Mouse (Mus musculus) liver, embryonic 15.5 days (tissue): Measurements from ENCODE around the gene Hnrnpc. TPM values are rescaled to one million over a fixed set of nuclear protein-coding genes. Genes with fewer than 3 reads are reported as not detected.
"Not testable (repeated sequence)": the region's sequence is repeated elsewhere in the genome, so short reads cannot be mapped to it uniquely, and the experiment has no call there.

Source experiments
- ATAC-seq: fragments of 200-750 bp; cut with Nextera tagmentation; 2 replicates; pipeline ENCODE4 v1.8.0; 2017; ENCODE audit warnings: moderate number of reproducible peaks, mild to moderate bottlenecking, moderate library complexity; ENCODE audit not compliant: insufficient read depth
- H3K27ac ChIP-seq: fragments of 300-500 bp; sonication (generic); replicated peaks from 2 replicates; pipeline ENCODE4 v1.5.1; 2015; ENCODE audit warnings: mild to moderate bottlenecking, inconsistent platforms
- H3K27me3 ChIP-seq: fragments of 300-500 bp; sonication (generic); 2 replicates; pipeline ENCODE4 v1.6.1; 2015; ENCODE audit warnings: mild to moderate bottlenecking, inconsistent platforms
- H3K36me3 ChIP-seq: fragments of 300-500 bp; sonication (generic); replicated peaks from 2 replicates; pipeline ENCODE4 v1.6.1; 2015; ENCODE audit warnings: moderate library complexity, mild to moderate bottlenecking, inconsistent platforms
- H3K4me1 ChIP-seq: fragments of 300-500 bp; sonication (generic); replicated peaks from 2 replicates; pipeline ENCODE4 v1.6.1; 2015; ENCODE audit warnings: inconsistent platforms
- H3K4me2 ChIP-seq: fragments of 300-500 bp; sonication (generic); 2 replicates; pipeline ENCODE4 v1.6.1; 2015; ENCODE audit warnings: moderate library complexity, mild to moderate bottlenecking, inconsistent platforms
- H3K4me3 ChIP-seq: fragments of 300-500 bp; sonication (generic); replicated peaks from 2 replicates; pipeline ENCODE4 v1.5.1; 2015; ENCODE audit warnings: mild to moderate bottlenecking, inconsistent platforms
- H3K9ac ChIP-seq: fragments of 300-500 bp; sonication (generic); 2 replicates; pipeline ENCODE4 v1.6.1; 2015; ENCODE audit warnings: moderate library complexity, mild to moderate bottlenecking, inconsistent platforms
- H3K9me3 ChIP-seq: fragments of 300-500 bp; sonication (generic); replicated peaks from 2 replicates; pipeline ENCODE4 v1.6.1; 2016; ENCODE audit warnings: inconsistent platforms
- WGBS: fragments of 180-500 bp; shearing (Covaris S2); methylation state at CpG from one replicate; pipeline ENCODE4 v1.1.7; 2015; ENCODE audit warnings: mixed read lengths; ENCODE audit not compliant: insufficient replicate concordance; 5-methylcytosine and 5-hydroxymethylcytosine counted together
- polyA plus RNA-seq: library from polyadenylated mRNA; unstranded; fragments of >200 nt; fragmentation: Nextera tagmentation; extraction: Ambion mirVana; gene quantifications from 2 replicates; pipeline ENCODE4 v1.2.1, GENCODE M21; 2015

The Hnrnpc gene
- polyA plus RNA-seq, 1 experiment from 2014 or later, result 238 TPM

GRCm38 (mm10) chr14:52060800-52061199 is 43.0 kb downstream of the Hnrnpc start:
- no peaks in the 10 kb centered on the region for H3K36me3 ChIP-seq
- H3K9me3 ChIP-seq, result no peaks in the 10 kb centered on the region
- no peak overlapping the region for H3K27ac ChIP-seq
- H3K4me3 ChIP-seq, result no peak overlapping the region
- no peak overlapping the region for H3K9ac ChIP-seq
- no peaks in the 10 kb centered on the region for H3K4me1 ChIP-seq
- ATAC-seq, result no peak
- 78% methylated on average over 1 of the region's 1 CpGs for WGBS
- H3K27me3 ChIP-seq, result no peaks in the 10 kb centered on the region
- H3K4me2 ChIP-seq, result no peak overlapping the region

- H3K9ac ChIP-seq, result no peak overlapping the region
- H3K27ac ChIP-seq, result no peak overlapping the region
- ATAC-seq, result no peak
- H3K4me2 ChIP-seq, result no peak overlapping the region
- WGBS, result 48% methylated on average over 4 of the region's 4 CpGs
- H3K4me3 ChIP-seq, result no peak overlapping the region
- H3K9me3 ChIP-seq, result no peaks in the 10 kb centered on the region
- no peaks in the 10 kb centered on the region for H3K27me3 ChIP-seq
- no peaks in the 10 kb centered on the region for H3K36me3 ChIP-seq
- no peaks in the 10 kb centered on the region for H3K4me1 ChIP-seq
These were observed 43.8 kb downstream of the Hnrnpc start for GRCm38 (mm10) chr14:52059982-52060381.

- 65% methylated on average over 3 of the region's 3 CpGs for WGBS
These were observed 51.1 kb downstream of the Hnrnpc start for GRCm38 (mm10) chr14:52052720-52053119.

GRCm38 (mm10) chr14:52045966-52046565 is 57.8 kb downstream of the Hnrnpc start:
- Histone ChIP-seq H3K9me3 (no peaks in the 10 kb centered on the region), H3K27ac (no peak overlapping the region), H3K4me3 (no peak overlapping the region), H3K9ac (no peak overlapping the region), H3K4me1 (peaks cover 11% of the 10 kb centered on the region; the same call in 1 of the 2 replicates), H3K36me3 (no peaks in the 10 kb centered on the region), H3K27me3 (no peaks in the 10 kb centered on the region), H3K4me2 (no peak overlapping the region)
- no peak for ATAC-seq
- WGBS, result 61% methylated on average over 9 of the region's 9 CpGs

More at GRCm38 (mm10) chr14:52052720-52053119, 51.1 kb downstream of the Hnrnpc start:
- H3K27ac ChIP-seq, H3K9me3 ChIP-seq, H3K36me3 ChIP-seq, H3K4me3 ChIP-seq, H3K9ac ChIP-seq, H3K4me1 ChIP-seq, H3K27me3 ChIP-seq, H3K4me2 ChIP-seq, ATAC-seq: not testable (repeated sequence)

GRCm38 (mm10) chr14:52044901-52045678 is 58.7 kb downstream of the Hnrnpc start:
- Histone ChIP-seq H3K9ac (no peak overlapping the region), H3K4me1 (peaks cover 11% of the 10 kb centered on the region; the same call in 1 of the 2 replicates), H3K27ac (no peak overlapping the region), H3K27me3 (no peaks in the 10 kb centered on the region), H3K9me3 (no peaks in the 10 kb centered on the region), H3K4me2 (peak overlapping the region; percentile 2; the same call in 1 of the 2 replicates), H3K4me3 (no peak overlapping the region), H3K36me3 (no peaks in the 10 kb centered on the region)
- ATAC-seq, result no peak
- 2% methylated on average over 8 of the region's 8 CpGs for WGBS

GRCm38 (mm10) chr14:52043446-52043845 is 60.4 kb downstream of the Hnrnpc start:
- H3K9ac ChIP-seq, result no peak overlapping the region
- H3K9me3 ChIP-seq, result no peaks in the 10 kb centered on the region
- H3K36me3 ChIP-seq, result no peaks in the 10 kb centered on the region
- H3K27ac ChIP-seq, result no peak overlapping the region
- no peak overlapping the region for H3K4me3 ChIP-seq
- no peaks in the 10 kb centered on the region for H3K27me3 ChIP-seq
- 59% methylated on average over 6 of the region's 6 CpGs for WGBS
- H3K4me2 ChIP-seq, result no peak overlapping the region
- ATAC-seq, result no peak
- H3K4me1 ChIP-seq, result peaks cover 11% of the 10 kb centered on the region; the same call in 1 of the 2 replicates

GRCm38 (mm10) chr14:52042359-52042758 is 61.5 kb downstream of the Hnrnpc start, which contains the start of gene Olfr221:
Olfr221 (minus strand) TSS chr14:52042459.
- H3K27ac ChIP-seq, H3K4me3 ChIP-seq, ATAC-seq, H3K9ac ChIP-seq, H3K27me3 ChIP-seq, H3K4me2 ChIP-seq, H3K36me3 ChIP-seq, H3K9me3 ChIP-seq: not testable (repeated sequence)
- H3K4me1 ChIP-seq, result peaks cover 11% of the 10 kb centered on the region; the same call in 1 of the 2 replicates
- WGBS, result 10% methylated on average over 3 of the region's 3 CpGs

GRCm38 (mm10) chr14:52039332-52039731 is 64.5 kb downstream of the Hnrnpc start:
- no peaks in the 10 kb centered on the region for H3K4me1 ChIP-seq
- H3K36me3 ChIP-seq, result no peaks in the 10 kb centered on the region
- H3K4me2 ChIP-seq, result no peak overlapping the region
- ATAC-seq, result peak; percentile 52; the same call in 1 of the 2 replicates
- WGBS, result 54% methylated on average over 5 of the region's 5 CpGs
- H3K27me3 ChIP-seq, result 0 out of 2 replicates have a peak, but pooled peaks cover 3% of the 10 kb centered on the region
- H3K27ac ChIP-seq, result 0 out of 2 replicates have a peak overlapping the region, but pooled peaks have one; percentile 6
- H3K9ac ChIP-seq, result no peak overlapping the region
- no peak overlapping the region for H3K4me3 ChIP-seq
- H3K9me3 ChIP-seq, result no peaks in the 10 kb centered on the region

- WGBS, result 64% methylated on average over 6 of the region's 6 CpGs
- Histone ChIP-seq H3K36me3 (no peaks in the 10 kb centered on the region), H3K4me2 (no peak overlapping the region), H3K4me1 (no peaks in the 10 kb centered on the region), H3K4me3 (no peak overlapping the region), H3K27me3 (0 out of 2 replicates have a peak, but pooled peaks cover 3% of the 10 kb centered on the region), H3K9ac (no peak overlapping the region), H3K9me3 (no peaks in the 10 kb centered on the region), H3K27ac (no peak overlapping the region)
- 0 out of 2 replicates have a peak, but pooled peaks have one; percentile 42 for ATAC-seq
These were observed 67.9 kb downstream of the Hnrnpc start for GRCm38 (mm10) chr14:52035926-52036325.

- H3K27ac ChIP-seq, result no peak overlapping the region
- H3K4me1 ChIP-seq, result peaks cover 42% of the 10 kb centered on the region
- no peaks in the 10 kb centered on the region for H3K9me3 ChIP-seq
- no peak overlapping the region for H3K9ac ChIP-seq
- no peak overlapping the region for H3K4me3 ChIP-seq
- no peaks in the 10 kb centered on the region for H3K27me3 ChIP-seq
- 71% methylated on average over 4 of the region's 4 CpGs for WGBS
- ATAC-seq, result no peak
- no peak overlapping the region for H3K4me2 ChIP-seq
- no peaks in the 10 kb centered on the region for H3K36me3 ChIP-seq
These were observed 77.5 kb downstream of the Hnrnpc start for GRCm38 (mm10) chr14:52026342-52026741.

GRCm38 (mm10) chr14:52024133-52024532 is 79.7 kb downstream of the Hnrnpc start:
- H3K4me1 ChIP-seq, result peaks cover 55% of the 10 kb centered on the region
- WGBS, result 35% methylated on average over 2 of the region's 2 CpGs

More at GRCm38 (mm10) chr14:52024133-52024532, 79.7 kb downstream of the Hnrnpc start:
- H3K9ac ChIP-seq, result no peak overlapping the region
- H3K27me3 ChIP-seq, result no peaks in the 10 kb centered on the region
- ATAC-seq, result peak; percentile 24; the same call in 1 of the 2 replicates
- peak overlapping the region; percentile 96 for H3K27ac ChIP-seq
- H3K4me2 ChIP-seq, result peak overlapping the region; percentile 71
- no peak overlapping the region for H3K4me3 ChIP-seq
- no peaks in the 10 kb centered on the region for H3K9me3 ChIP-seq
- H3K36me3 ChIP-seq, result no peaks in the 10 kb centered on the region
